Mouse (Mus musculus) midbrain, embryonic 14.5 days (tissue): ENCODE results near the gene Mars. TPM values are rescaled to one million over a fixed set of nuclear protein-coding genes. Genes with fewer than 3 reads are reported as not detected.

Source experiments
- ATAC-seq: fragments of 200-750 bp; cut with Nextera tagmentation; 2 replicates; pipeline ENCODE4 v1.8.0; 2017; ENCODE audit warnings: moderate number of reproducible peaks, moderate library complexity; ENCODE audit not compliant: low FRiP score, low TSS enrichment
- DNase-seq: peaks from one replicate; pipeline ENCODE4 v3.0.0-alpha.2; 2015
- H3K27ac ChIP-seq: fragments of 300-500 bp; sonication (generic); replicated peaks from 2 replicates; pipeline ENCODE4 v1.5.1; 2014; ENCODE audit warnings: mild to moderate bottlenecking, low read depth, low read length, moderate library complexity
- H3K27me3 ChIP-seq: fragments of 300-500 bp; sonication (generic); 2 replicates; pipeline ENCODE4 v1.6.1; 2014; ENCODE audit warnings: low read length, control low read depth, mixed read lengths; ENCODE audit not compliant: control insufficient read depth, insufficient read depth
- H3K36me3 ChIP-seq: fragments of 300-500 bp; sonication (generic); 2 replicates; pipeline ENCODE4 v1.6.1; 2014; ENCODE audit warnings: low read length, control low read depth; ENCODE audit not compliant: control insufficient read depth, insufficient read depth
- H3K4me1 ChIP-seq: fragments of 300-500 bp; sonication (generic); 2 replicates; pipeline ENCODE4 v1.6.1; 2014; ENCODE audit warnings: mild to moderate bottlenecking, antibody characterized with exemption, low read length, control low read depth; ENCODE audit not compliant: control insufficient read depth, insufficient read depth
- H3K4me2 ChIP-seq: fragments of 300-500 bp; sonication (generic); 2 replicates; pipeline ENCODE4 v1.6.1; 2014; ENCODE audit warnings: mild to moderate bottlenecking, low read length, moderate library complexity
- H3K4me3 ChIP-seq: fragments of 300-500 bp; sonication (generic); replicated peaks from 2 replicates; pipeline ENCODE4 v1.5.1; 2014; ENCODE audit warnings: low read depth, low read length
- H3K9ac ChIP-seq: fragments of 300-500 bp; sonication (generic); replicated peaks from 2 replicates; pipeline ENCODE4 v1.6.1; 2014; ENCODE audit warnings: mild to moderate bottlenecking, low read length, moderate library complexity
- H3K9me3 ChIP-seq: fragments of 300-500 bp; sonication (generic); 2 replicates; pipeline ENCODE4 v1.6.1; 2016; ENCODE audit warnings: low read length, control low read depth, mixed read lengths; ENCODE audit not compliant: control insufficient read depth
- WGBS: fragments of 180-500 bp; shearing (Covaris S2); extraction: QIAGEN DNeasy Blood & Tissue Kit; methylation state at CpG from one replicate; pipeline ENCODE4 v1.1.7; 2014; 5-methylcytosine and 5-hydroxymethylcytosine counted together
- polyA plus RNA-seq: library from polyadenylated mRNA; unstranded; fragments of >200 nt; fragmentation: Nextera tagmentation; extraction: Ambion mirVana; gene quantifications from 2 replicates; pipeline ENCODE4 v1.2.1, GENCODE M21; 2014

The Mars gene
- polyA plus RNA-seq, 1 experiment from 2014 or later: 122 TPM

GRCm38 (mm10) chr10:127291881-127292638, 19.5 kb downstream of the Mars start:
- 0 out of 2 replicates have a peak overlapping the region, but pooled peaks have one; percentile 95 for H3K27ac ChIP-seq
- peak overlapping the region; percentile 61 for H3K4me2 ChIP-seq
- H3K4me1 ChIP-seq: peaks cover 29% of the 10 kb centered on the region
- peak overlapping the region; percentile 63; the same call in 1 of the 2 replicates for H3K9ac ChIP-seq
- ATAC-seq (no peak), DNase-seq (no peak)
- H3K36me3 ChIP-seq: peaks cover 40% of the 10 kb centered on the region
- H3K9me3 ChIP-seq: no peaks in the 10 kb centered on the region
- H3K4me3 ChIP-seq: peak overlapping the region; percentile 60
- WGBS: 50% methylated on average over 5 of the region's 5 CpGs
- no peaks in the 10 kb centered on the region for H3K27me3 ChIP-seq

- H3K27me3 ChIP-seq: no peaks in the 10 kb centered on the region
- 1% methylated on average over 19 of the region's 19 CpGs for WGBS
- H3K9ac ChIP-seq: peak overlapping the region; percentile 63
- H3K36me3 ChIP-seq: peaks cover 41% of the 10 kb centered on the region
- ATAC-seq (peak; percentile 60), DNase-seq (peak; percentile 68)
- H3K4me1 ChIP-seq: peaks cover 38% of the 10 kb centered on the region
- peak overlapping the region; percentile 61 for H3K4me2 ChIP-seq
- H3K27ac ChIP-seq: peak overlapping the region; percentile 95
- peak overlapping the region; percentile 60 for H3K4me3 ChIP-seq
- H3K9me3 ChIP-seq: no peaks in the 10 kb centered on the region
Observed at GRCm38 (mm10) chr10:127290930-127291880, 20.4 kb downstream of the Mars start.

GRCm38 (mm10) chr10:127290307-127290929, 21.2 kb downstream of the Mars start:
- no peaks in the 10 kb centered on the region for H3K27me3 ChIP-seq
- WGBS: under 1% methylated on average over 46 of the region's 47 CpGs
- DNase-seq (peak; percentile 100), ATAC-seq (peak; percentile 92)
- peak overlapping the region; percentile 60 for H3K4me3 ChIP-seq
- peaks cover 43% of the 10 kb centered on the region for H3K4me1 ChIP-seq
- H3K9me3 ChIP-seq: no peaks in the 10 kb centered on the region
- H3K36me3 ChIP-seq: peaks cover 41% of the 10 kb centered on the region
- peak overlapping the region; percentile 63 for H3K9ac ChIP-seq
- peak overlapping the region; percentile 61 for H3K4me2 ChIP-seq
- peak overlapping the region; percentile 95 for H3K27ac ChIP-seq

GRCm38 (mm10) chr10:127289573-127290191, 21.9 kb downstream of the Mars start:
- peak overlapping the region; percentile 61 for H3K4me2 ChIP-seq
- no peaks in the 10 kb centered on the region for H3K27me3 ChIP-seq
- no peaks in the 10 kb centered on the region for H3K9me3 ChIP-seq
- DNase-seq: peak; percentile 51
- H3K4me3 ChIP-seq: peak overlapping the region; percentile 60
- peak overlapping the region; percentile 95 for H3K27ac ChIP-seq
- ATAC-seq: no peak
- H3K4me1 ChIP-seq: peaks cover 43% of the 10 kb centered on the region
- peaks cover 41% of the 10 kb centered on the region for H3K36me3 ChIP-seq
- peak overlapping the region; percentile 78 for H3K9ac ChIP-seq
- 3% methylated on average over 15 of the region's 15 CpGs for WGBS

- DNase-seq (peak; percentile 93), ATAC-seq (peak; percentile 15)
- Histone ChIP-seq H3K4me1 (peaks cover 43% of the 10 kb centered on the region), H3K36me3 (peaks cover 41% of the 10 kb centered on the region), H3K27ac (peak within 1 kb of the TSS; percentile 95), H3K4me2 (peak within 1 kb of the TSS; percentile 61), H3K9ac (peak within 1 kb of the TSS; percentile 78), H3K9me3 (no peaks in the 10 kb centered on the region), H3K27me3 (no peaks in the 10 kb centered on the region), H3K4me3 (peak within 1 kb of the TSS; percentile 60)
- under 1% methylated on average over 52 of the region's 65 CpGs for WGBS
Observed at GRCm38 (mm10) chr10:127288800-127289572, 22.6 kb downstream of the Mars start, which contains the start of gene Mbd6. Gene Mbd6, minus strand, starts transcription at chr10:127289018.

- peak; percentile 66 for DNase-seq
Observed at GRCm38 (mm10) chr10:127288328-127288799, 23.2 kb downstream of the Mars start.

GRCm38 (mm10) chr10:127287936-127288293, 23.7 kb downstream of the Mars start:
- peak overlapping the region; percentile 95 for H3K27ac ChIP-seq
- no peaks in the 10 kb centered on the region for H3K27me3 ChIP-seq
- peaks cover 43% of the 10 kb centered on the region for H3K4me1 ChIP-seq
- H3K36me3 ChIP-seq: peaks cover 43% of the 10 kb centered on the region
- 0% methylated on average over 3 of the region's 3 CpGs for WGBS
- DNase-seq (no peak), ATAC-seq (no peak)
- H3K4me3 ChIP-seq: peak overlapping the region; percentile 60
- peak overlapping the region; percentile 78 for H3K9ac ChIP-seq
- H3K4me2 ChIP-seq: peak overlapping the region; percentile 61
- H3K9me3 ChIP-seq: no peaks in the 10 kb centered on the region

More at GRCm38 (mm10) chr10:127288328-127288799, 23.2 kb downstream of the Mars start:
- no peaks in the 10 kb centered on the region for H3K27me3 ChIP-seq
- H3K4me2 ChIP-seq: peak overlapping the region; percentile 61
- H3K4me1 ChIP-seq: peaks cover 43% of the 10 kb centered on the region
- H3K9me3 ChIP-seq: no peaks in the 10 kb centered on the region
- peak overlapping the region; percentile 95 for H3K27ac ChIP-seq
- peak; percentile 12; the same call in 1 of the 2 replicates for ATAC-seq
- peak overlapping the region; percentile 78 for H3K9ac ChIP-seq
- H3K4me3 ChIP-seq: peak overlapping the region; percentile 60
- peaks cover 42% of the 10 kb centered on the region for H3K36me3 ChIP-seq
- WGBS: under 1% methylated on average over 27 of the region's 28 CpGs
